Mouse (Mus musculus): ENCODE results near the gene Igsf9.

Igsf9 gene

DNA sequence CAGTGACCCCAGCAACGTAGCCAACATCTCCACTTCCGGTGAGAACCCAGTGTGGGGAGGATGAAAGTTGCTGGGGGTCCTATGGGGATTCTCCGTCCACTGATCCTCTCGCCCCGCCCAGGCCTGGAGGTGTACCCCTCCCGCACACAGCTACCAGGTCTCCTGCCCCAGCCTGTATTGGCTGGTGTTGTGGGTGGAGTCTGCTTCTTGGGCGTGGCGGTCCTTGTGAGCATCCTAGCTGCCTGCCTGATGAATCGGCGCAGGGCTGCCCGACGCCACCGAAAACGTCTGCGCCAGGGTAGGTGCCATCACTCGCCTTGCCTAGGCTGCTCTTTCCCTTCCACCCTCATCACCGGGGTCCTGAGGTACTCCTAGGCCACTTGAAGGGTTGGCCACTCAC, 14.4 kb downstream of the Igsf9 start:
- DNase-seq (ENCODE audit: low spot score in 2 of 2) = no peak

GRCm38 (mm10) chr1:172497428-172497827, 15.8 kb downstream of the Igsf9 start:
- DNase-seq (ENCODE audit: low spot score in 2 of 2) = no peak

GRCm38 (mm10) chr1:172499765-172500441, 18.3 kb downstream of the Igsf9 start, which contains the start of gene Tagln2:
TSS of gene Tagln2 (plus strand) at chr1:172500047.
- DNase-seq (ENCODE audit: low spot score in 2 of 2) = peak; percentile 88

DNA sequence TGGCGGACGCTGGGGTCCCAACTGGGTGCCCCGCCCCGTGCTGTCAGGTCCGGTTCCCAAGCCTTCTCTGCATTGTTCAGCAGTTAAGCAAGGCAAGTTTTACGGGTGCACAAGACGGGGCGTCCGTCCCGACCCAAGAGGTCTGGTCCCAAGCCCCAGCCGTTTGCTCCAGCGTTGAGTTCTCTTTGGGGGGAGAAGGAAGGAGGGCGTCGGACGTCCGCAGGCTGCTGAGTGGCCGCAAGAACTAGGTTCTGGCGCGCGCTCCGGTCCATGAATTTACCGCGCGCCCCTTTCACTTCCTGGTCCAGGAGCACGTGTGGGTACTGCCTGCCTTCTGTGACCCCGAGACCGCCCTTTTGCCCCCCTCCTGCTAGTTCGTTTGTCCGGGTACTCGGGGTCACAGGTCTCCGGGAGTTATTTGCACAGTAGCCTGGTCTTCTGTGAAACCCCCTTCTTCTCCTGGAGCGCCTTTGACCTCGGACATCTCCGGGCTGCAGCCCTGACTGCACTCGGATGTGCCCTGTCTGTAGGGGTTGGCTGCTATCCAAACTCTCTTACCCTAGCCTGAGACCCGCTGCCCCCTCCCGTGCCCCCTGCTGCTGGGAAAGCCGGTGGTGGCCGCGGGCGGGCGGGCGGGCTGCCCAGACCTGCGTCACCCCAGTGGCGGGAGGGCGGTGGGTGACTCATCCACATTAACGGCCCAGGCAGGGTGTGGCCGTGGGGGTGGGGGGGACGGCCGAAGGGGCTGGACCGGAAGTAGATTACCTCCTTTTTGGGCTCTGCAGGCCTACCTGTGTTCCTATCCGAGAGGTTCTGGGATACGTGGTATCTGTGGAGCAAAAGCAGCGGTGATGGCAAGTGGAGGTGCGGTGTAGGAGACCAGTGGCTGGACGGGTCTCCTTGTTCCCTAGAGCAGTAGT, 19.1 kb downstream of the Igsf9 start:
- peak; percentile 69 to 75 for DNase-seq (ENCODE audit: low spot score in 2 of 2)

GRCm38 (mm10) chr1:172501371-172502144, 20.0 kb downstream of the Igsf9 start:
- peak in 1 of 2 experiments; percentile 70 for DNase-seq (ENCODE audit: low spot score in 2 of 2)

- peak in 1 of 2 experiments; percentile 50 for DNase-seq (ENCODE audit: low spot score in 2 of 2)
Measured at GRCm38 (mm10) chr1:172502145-172503110, 20.8 kb downstream of the Igsf9 start.

DNA sequence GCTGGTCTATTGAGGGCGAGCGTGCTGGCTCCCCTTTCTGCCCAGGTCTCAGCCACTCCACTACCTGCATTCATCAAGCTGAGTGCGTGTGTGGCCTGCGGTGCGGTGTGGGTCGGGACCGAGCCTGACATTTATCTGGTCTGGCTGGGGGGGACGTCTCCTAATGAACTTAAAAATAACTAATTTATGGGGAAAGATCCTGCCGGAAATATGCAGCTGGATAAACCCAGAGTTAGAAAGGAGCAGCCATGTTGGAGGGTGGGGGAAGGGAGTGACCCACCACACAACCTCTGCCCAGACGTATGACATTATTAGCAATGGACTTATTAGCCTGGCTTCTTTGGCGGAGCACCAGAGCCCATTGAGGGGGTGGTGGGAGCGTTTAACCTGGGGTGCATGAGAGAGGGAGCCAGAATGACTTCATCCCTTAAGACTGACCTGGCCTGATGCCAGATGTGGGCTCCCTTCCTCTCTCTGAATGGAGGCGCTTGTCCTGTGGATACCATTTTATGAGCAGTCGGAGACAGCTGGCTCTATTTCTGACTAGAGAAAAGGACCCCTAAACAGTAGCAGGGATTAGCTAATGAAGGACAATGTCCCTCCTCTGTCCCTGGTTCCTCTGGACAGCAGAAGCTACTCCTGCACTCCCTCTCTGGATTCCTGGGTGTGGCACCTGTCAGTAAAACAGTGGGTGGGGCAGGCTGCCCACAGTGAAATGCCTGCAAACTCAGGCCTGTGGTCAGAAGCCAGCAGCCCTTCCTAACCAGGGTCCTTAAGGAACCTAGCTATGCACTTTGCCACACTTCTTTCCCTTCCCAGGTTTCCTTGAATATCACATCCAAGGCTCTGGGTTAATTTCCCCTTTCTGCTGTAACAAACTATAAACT, 21.8 kb downstream of the Igsf9 start:
- no peak for DNase-seq (ENCODE audit: low spot score in 2 of 2)

- DNase-seq (ENCODE audit: low spot score in 2 of 2) = no peak
Measured at GRCm38 (mm10) chr1:172504756-172505155, 23.2 kb downstream of the Igsf9 start.

DNA sequence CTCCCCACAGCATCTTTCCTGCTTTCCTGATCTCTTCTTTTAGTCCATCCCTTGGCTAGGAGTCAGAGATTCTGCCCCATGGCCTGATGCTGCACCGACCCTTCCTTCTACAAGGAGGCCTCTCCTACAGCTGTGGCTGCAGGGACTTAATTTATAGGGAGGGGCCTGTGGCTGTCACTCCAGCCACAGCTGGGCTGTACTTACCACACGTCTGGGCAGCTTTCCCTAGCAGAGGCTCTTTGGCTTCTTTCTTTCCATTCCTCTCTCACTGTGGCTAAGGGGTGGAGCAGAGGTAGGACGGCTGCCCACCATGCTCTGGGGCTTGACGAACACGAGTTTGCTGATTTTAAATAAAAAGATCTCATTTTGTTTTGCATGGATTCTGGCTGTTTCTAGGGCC, 25.4 kb downstream of the Igsf9 start:
- DNase-seq (ENCODE audit: low spot score in 2 of 2) = no peak

DNA sequence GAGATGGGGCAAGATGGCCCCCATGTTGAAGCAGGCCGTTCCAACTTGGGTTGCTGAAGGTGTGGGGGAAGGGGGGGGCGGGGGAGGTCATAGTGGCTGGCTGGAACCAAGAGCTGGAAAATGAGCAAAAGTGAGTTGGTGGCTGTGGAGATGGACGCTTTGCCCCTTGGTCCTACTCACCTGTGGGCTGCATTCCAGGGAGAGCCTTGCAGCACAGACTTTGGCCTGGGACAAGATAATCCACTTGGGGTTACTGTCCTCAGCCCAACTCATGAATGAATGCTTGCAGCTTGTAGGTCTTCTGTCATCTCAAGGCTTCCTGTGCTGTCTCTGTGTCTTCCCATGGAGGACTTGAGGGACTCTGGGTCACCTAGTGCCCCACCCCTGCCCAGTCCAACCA, 26.1 kb downstream of the Igsf9 start:
- DNase-seq (ENCODE audit: low spot score in 2 of 2) = no peak

DNA sequence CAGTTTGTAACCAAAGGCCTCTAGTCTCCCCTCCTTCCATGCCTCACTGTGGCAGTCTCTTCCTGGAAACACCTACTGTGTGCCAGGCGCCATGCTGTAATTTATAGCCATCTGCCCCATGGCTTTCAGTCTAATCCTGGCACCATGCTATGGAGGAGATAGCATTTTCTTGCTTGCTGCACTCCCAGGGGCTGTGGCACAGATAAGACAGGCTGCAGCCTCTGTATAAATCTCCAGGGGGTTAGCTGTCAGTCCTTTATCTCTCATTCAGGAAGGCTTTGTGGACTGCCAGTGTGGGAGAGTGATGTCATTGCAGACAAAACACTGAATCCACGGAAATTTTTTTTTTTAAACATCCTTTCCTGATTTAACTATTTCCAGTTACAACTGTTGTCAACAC, 26.6 kb downstream of the Igsf9 start:
- no peak for DNase-seq (ENCODE audit: low spot score in 2 of 2)

DNA sequence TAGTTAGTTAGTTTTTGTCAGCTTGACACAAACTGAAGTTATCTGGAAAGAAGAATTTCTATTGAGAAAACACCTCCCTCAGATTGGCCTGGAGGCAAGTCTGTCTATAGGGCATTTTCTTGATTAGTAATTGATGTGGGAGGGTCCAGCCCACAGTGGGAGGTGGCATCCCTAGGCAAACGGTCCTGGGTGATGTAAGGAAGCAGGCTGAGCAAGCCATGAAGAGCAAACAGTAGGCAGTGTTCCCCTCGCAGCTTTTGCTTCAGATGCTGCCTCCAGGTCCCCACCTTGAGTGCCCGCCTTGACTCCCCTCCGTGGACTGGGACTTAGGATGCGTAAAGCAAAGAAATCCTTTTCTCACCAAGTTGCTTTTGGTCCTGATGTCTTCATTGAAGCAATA, 27.6 kb downstream of the Igsf9 start:
- DNase-seq (ENCODE audit: low spot score in 2 of 2) = no peak

- no peak for DNase-seq (ENCODE audit: low spot score in 2 of 2)
Measured at GRCm38 (mm10) chr1:172509983-172510382, 28.4 kb downstream of the Igsf9 start.

GRCm38 (mm10) chr1:172510421-172510972, 28.9 kb downstream of the Igsf9 start:
- no peak for DNase-seq (ENCODE audit: low spot score in 2 of 2)

DNA sequence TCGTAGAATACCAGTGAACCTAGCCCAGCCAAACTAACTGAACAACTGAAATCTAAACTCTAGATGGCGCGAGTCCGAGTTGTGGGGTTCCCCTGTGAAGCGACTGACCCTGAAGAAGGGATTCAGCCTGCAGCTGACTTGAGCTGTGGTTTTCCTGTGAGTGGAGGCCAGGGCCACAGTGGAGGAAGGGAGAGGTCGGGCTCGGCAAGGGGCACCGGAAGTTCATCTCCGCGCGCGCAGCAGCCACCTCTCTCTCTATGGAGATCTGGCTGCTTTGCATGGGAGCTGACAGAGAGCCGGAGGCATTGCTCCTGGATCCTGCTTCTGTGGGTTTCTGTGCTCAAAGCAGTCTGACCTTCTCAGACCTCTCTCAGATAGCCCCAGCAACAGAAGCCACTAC, 31.4 kb downstream of the Igsf9 start:
- DNase-seq (ENCODE audit: low spot score in 2 of 2) = no peak

DNA sequence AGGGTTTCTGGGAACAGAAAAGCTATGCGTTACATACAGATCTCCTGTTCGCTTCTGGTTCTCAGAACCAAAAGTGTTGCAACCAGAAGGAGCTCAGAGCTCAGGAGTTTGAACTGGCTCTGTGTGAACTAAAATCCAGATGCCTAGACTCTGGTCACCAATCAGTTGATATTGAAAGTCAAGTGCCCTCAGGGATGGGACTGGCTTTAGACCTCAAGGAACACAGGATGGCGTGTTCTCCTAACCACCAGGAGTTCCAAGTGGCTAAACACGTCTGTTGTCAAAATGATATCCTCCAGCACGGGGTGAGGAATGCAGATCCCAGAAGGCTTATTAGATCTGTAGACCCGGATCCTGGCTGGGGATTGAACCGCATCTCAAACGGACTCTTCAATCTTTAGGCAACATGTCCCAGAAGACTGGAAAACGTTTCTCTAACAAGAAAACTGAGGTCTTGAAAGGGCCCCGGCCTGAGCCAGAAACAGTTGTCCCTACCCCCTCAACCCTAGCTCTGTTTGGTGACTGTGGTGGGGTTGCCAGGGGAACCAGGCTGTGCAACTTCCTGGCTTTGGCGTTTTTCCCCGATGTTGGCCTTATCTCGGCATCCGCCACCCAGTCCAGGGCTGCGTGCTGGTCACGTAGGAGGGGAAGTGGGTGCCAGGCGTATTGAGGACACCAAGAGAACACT, 32.1 kb downstream of the Igsf9 start:
- DNase-seq (ENCODE audit: low spot score in 2 of 2) = peak in 1 of 2 experiments; percentile 47

DNA sequence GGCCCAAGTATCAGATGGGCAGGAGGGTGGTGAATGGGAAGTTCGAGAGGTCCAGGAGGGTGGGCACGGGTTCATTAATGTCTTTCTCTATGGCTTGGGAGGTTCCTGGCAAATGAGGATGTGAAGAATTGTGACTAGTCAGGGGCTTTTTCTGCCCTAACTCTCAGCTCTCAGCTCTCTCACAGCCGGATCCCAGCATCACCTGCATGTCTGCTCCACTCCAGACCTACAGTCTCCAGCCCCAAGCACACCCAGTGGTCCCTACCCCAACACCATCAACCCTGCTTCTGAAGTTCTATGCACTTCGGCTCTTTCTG, 32.6 kb downstream of the Igsf9 start:
- DNase-seq (ENCODE audit: low spot score in 2 of 2) = no peak

DNA sequence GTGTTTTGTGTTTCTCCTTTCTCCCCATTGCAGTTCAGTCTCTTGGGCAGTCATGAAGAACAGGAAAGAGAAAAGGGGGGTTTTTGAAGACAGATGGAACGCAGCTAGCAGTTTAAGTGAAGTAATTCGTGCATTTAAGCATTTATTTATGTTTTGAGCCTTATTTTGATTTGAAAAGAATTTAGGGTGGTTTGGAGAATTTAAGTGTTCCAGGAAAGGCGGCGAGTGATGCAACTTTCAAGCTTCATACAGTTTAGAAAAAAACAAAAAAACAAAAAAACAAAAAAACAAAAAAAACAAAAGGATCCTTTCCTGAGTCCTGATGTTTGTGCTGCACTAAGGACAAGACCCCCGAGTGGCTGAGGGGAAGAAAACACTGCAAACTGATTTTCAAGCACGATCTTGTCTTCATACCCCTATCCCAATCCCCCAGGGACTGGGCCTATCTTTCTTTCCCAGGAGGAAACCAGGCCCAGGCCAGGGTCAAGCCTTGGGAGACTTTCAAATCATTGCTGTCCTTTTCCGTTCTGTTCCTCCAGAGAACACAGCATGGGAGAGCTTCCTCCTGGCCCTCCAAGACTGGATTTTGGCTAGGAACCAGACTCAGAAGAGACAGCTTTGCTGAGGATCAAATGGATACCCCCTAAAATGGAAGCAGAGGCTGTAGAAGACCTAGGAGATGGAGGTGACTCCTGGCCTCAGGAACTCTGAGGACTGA, 33.1 kb downstream of the Igsf9 start:
- DNase-seq (ENCODE audit: low spot score in 2 of 2) = no peak

DNA sequence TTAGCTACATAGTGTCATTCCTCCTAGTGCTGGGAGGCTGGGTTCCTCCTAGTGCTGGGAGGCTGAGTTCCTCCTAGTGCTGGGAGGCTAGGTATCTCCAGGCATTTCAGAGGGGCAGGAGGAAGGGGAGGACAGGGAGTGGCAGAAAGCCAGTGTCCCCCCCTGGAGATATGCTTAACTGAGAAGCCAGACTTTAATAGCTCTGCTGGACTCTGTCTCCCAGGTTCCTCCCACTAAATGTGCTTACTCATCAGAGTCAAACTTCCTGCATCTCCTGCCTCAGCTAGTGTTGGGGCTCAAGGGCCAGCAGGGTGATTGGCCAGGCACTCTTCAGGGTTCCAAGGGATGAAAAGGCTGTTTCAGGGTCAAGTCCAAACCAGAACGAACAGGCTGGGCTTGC, 33.8 kb downstream of the Igsf9 start:
- no peak for DNase-seq (ENCODE audit: low spot score in 2 of 2)
